Mouse (Mus musculus) layer of hippocampus, postnatal 36 days (tissue): ENCODE data around the gene Fam168a. TPM values are rescaled to one million over a fixed set of nuclear protein-coding genes. Genes with fewer than 3 reads are reported as not detected.

Experiments
- DNase-seq, 2 experiments: peaks; one replicate each; pipeline ENCODE4 v3.0.0; 2022
- total RNA-seq, 2 experiments: library from RNA; stranded (reverse); gene quantifications; 2 replicates each; pipeline ENCODE4 v1.2.3; 2021

The Fam168a gene
- total RNA-seq, 2 experiments from 2014 or later: 225 to 254 TPM

- no peak for DNase-seq
Observed at GRCm38 (mm10) chr7:100843866-100844265, 137.4 kb downstream of the Fam168a start.

DNA sequence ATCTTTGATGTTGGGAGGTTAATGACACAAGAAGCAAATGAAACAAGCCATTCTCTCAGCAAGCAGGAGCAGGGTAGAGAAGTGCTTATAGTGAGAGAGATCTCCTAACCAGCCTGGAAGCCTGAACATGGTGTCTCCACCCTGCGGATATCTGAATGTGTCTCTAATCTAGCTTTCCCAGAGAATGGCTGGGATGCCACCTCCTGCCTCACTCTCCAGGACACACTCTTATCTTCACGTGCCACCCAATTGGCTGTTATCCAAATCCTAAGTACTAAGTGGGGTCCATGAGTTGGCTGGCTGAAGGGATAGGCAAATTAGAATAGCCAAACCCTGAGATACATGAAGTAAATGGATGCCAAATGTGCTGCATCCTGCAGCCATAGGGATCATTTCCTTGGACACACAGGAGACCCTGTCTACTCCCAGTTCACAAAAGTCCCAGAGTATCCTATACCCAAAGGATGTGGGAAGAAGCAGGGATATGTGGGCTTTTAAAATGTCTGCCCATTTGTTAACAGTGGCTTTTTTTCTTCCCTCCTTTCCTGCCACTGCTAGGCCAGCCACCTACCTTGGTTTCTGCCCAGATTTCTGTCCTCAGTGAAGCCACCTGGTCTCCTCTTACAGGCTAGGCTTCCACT, 138.1 kb downstream of the Fam168a start:
- no peak for DNase-seq

DNA sequence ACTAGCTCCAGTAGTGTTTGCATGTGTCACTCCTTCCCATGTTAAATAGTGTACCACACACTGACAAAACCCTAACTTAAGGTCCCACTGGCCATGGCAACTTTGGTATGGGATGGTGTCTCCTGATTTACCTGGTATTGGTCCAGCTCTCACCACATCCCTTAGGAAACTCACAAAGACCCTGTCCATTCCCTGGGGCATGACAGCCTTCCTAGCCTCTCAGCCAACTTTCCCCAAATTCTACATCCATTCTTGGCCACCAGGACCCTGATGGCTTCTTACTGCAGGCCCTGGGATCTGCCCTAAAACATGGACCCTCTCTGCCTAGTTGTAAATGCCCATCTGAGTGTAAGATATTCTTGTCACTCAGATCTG, 138.6 kb downstream of the Fam168a start:
- no peak for DNase-seq

- DNase-seq: peak in 1 of 2 experiments; percentile 56
Observed at GRCm38 (mm10) chr7:100845412-100845811, 139.0 kb downstream of the Fam168a start.

GRCm38 (mm10) chr7:100846033-100846432, 139.6 kb downstream of the Fam168a start:
- peak in 1 of 2 experiments; percentile 15 for DNase-seq

GRCm38 (mm10) chr7:100847131-100847530, 140.7 kb downstream of the Fam168a start:
- DNase-seq: no peak

GRCm38 (mm10) chr7:100848744-100849143, 142.3 kb downstream of the Fam168a start:
- DNase-seq: peak; percentile 70

DNA sequence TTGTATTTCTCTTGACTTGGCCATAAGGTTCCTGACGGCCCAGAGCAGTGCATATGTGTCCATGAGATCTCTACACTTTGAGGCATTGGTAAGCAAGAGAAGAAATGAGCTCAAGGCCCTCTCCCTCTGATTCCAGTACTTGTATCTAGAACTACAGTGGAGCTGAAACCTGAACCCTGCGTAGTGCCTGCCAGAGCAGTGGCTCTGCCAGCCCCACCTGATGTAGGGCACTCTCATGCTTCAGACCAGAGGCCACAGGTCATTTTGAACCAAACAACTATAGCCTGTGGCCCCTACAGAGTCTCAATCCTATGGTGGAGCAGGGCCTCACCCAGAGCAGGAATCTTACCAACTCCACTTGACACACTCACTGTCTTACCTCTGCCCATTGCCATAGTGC, 143.1 kb downstream of the Fam168a start:
- DNase-seq: no peak

- DNase-seq: no peak
Observed at GRCm38 (mm10) chr7:100851481-100852356, 145.3 kb downstream of the Fam168a start.

DNA sequence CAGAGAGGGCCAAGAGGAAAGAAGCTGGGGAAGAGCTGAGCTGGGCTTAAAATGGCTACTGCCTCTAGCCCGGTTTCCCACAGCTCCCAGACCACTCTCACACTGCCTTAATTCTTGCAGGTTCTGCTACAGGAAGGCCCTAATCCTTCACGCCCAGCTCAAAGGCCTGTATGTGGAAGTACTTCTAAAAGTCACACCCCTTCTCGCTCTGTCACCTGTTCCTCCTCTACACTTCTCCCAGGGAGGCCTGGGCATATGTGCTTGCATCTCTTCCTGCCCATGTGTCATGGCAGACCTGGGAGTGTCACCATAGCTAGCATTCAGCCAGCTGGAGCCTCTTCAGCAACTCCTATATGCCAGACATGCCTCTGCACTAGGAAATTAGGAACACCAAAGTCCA, 147.0 kb downstream of the Fam168a start:
- DNase-seq: no peak

- no peak for DNase-seq
Observed at GRCm38 (mm10) chr7:100854137-100854814, 147.8 kb downstream of the Fam168a start.

- no peak for DNase-seq
Observed at GRCm38 (mm10) chr7:100854861-100855260, 148.4 kb downstream of the Fam168a start.

GRCm38 (mm10) chr7:100855300-100855699, 148.9 kb downstream of the Fam168a start:
- no peak for DNase-seq

DNA sequence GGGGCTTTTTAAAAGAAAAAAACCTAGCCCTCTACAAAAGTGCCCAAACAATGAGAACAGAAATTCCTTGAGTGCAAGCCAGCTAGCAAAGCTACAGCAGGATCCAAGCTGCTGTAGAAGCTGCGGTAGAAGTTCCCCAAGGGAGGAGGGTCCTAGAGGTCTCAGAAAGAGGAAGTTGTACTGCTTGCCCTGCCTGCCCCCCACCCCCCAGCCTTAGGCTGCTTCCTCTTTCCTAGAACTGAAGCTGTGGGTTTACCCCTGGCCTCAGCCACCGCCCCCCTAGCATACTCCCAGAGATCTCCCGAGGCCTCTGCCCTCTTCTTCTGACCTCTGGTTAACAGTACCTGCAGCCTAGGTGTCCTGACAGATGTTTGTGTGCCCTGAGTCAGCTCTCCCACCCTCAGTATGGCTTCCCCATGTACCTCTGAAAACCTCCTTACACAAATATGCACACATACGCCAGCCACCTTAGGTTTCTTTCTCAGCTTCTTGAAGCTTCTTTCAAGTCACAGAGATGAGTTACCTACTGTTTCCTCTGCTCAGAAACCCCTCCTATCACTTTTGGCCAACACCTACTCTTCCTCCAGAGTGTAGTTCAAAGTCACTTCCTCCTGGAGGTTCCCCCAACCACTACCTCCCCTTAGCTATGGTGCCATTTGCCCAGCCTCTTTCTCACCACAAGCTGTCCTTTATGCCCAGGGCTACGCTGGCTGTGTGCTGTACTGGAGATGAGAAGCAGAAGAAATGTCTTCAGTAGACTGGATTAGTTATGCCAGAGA, 149.5 kb downstream of the Fam168a start:
- no peak for DNase-seq

- no peak for DNase-seq
Observed at GRCm38 (mm10) chr7:100860450-100860849, 154.0 kb downstream of the Fam168a start.

DNA sequence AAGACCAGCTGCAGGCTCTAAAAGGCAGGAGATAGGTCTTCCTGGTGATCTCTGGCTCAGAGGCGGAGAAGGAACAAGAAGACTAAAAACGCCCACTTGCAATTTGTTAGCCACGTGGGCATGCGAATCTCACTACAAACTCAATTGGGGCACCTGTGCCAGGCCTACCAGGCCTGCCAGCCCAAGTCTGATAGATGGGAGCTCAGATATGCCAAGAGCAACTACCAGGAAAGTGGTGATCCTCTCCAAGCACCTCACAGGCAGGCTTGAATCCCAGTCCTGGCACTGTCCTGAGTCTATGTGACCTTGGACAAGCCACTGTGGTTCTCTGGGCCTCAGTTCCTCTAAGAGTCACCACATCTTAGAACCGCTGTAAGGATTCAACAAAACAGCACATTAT, 154.8 kb downstream of the Fam168a start:
- no peak for DNase-seq

DNA sequence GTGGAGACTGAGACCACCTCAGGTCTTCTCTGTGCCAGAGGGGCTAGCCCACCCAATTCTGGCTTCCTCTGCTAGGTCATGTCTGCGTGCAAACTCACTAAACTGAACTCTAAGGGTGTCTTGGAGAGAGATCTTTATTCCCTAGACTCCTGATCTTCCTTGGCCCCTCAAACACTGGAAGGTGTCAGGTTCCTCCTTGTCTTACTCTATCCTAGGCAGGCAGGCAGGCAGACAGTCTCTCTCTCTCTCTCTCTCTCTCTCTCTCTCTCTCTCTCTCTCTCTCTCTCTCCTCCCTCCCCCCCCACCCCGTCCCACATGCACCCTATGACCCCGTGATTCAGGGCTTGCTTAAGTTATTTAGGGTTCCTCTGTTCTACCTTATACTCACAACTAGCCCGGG, 155.9 kb downstream of the Fam168a start:
- no peak for DNase-seq

DNA sequence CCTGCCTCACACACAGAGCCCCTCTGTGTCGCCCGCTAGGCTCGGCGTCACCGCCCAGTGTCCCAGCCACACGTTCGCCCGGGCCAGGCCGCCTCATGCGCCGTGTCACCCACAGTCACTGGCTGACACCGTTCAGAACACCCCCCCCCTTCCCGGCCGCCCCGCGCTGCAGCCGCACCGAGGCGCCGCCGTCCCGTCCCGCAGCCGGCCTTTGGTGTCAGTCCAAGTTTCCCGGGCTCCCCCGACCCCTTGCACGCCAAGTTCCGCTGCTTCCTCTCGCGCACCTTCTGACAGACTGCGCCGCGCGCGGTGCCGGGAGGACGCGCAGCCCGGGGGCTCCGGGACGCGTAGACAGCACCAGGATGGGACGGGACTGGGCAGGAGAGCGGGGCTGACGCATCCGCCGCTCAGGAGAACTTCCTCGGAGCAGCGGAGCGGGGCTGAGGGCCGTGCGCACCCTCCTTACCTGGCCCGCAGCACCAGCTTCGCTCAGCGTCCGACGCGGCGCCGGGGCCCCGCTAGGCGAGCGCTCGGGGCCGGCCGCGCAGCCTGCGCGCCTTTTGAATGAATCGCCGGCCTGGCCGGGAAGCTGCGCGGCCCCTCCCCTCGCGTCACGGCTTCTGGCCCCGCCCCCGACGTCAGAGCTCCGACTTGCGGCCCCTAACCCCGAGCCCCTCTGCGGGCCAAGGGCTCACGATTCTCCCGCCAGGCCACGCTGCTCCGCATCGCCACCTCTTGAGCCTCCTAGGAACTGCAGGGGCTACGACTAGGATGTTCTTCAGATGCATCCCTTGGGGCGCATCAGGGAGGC, 156.6 kb downstream of the Fam168a start, which contains the start of gene Relt:
TSS of gene Relt (minus strand) at position 619 of the 811 bp plus-strand sequence.
- peak; percentile 84 to 88 for DNase-seq

- peak in 1 of 2 experiments; percentile 67 for DNase-seq
Observed at GRCm38 (mm10) chr7:100866675-100867074, 160.2 kb downstream of the Fam168a start.

DNA sequence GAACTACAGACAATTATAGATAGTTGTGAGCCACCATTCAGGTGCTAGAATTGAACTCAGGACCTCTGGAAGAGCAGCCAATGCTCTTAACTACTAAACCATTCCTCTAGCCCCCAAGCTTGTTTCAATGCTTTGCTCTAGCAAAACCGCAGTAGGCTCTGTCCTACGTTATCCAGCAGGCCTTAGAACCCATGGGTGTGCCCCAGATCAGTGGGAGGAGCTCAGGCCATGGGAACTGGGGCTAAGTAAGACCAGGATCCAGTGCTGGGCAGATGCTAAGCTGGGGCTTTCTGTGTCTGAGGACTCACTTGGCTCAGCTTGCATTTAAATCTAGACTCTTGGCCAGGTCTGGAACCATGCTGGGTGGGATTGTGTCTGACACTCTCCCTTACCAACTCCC, 161.1 kb downstream of the Fam168a start:
- DNase-seq: no peak

DNA sequence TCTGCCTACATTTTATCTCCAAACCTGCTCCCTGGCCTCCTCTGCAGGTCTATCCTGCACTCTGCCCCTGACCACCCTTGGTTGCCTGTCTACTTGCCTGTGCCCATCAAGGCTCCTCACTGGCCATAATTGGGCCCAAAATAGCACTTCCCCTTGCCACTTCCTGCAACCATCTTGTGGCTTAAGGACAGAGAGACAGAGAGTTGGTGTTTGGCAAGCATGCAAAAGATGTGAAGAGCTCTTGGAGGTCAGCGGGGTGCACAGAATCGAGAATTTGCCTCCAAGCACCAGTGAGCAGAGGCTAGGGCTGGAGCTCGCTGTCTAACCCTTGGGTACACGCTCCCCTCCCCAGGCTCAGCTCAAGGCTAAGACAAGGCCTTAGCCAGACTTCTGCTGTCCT, 162.1 kb downstream of the Fam168a start:
- DNase-seq: no peak
